Mouse (Mus musculus) cortical plate, adult 2 months (tissue): ENCODE results near the gene Dkk2. TPM values are rescaled to one million over a fixed set of nuclear protein-coding genes. Genes with fewer than 3 reads are reported as not detected.
"Not testable (repeated sequence)": the region's sequence is repeated elsewhere in the genome, so short reads cannot be mapped to it uniquely, and the experiment has no call there.

Experiments
- H3K27ac ChIP-seq: fragments of 200-500 bp; 2 replicates; pipeline ENCODE4 v1.5.1; 2012; ENCODE audit warnings: low read length, control low read depth, inconsistent platforms; ENCODE audit not compliant: insufficient read depth
- H3K4me1 ChIP-seq: fragments of 200-500 bp; 2 replicates; pipeline ENCODE4 v1.6.1; 2011; ENCODE audit warnings: low read length; ENCODE audit not compliant: control insufficient read depth, insufficient read depth
- H3K4me3 ChIP-seq: fragments of 200-500 bp; 2 replicates; pipeline ENCODE4 v1.5.1; 2011; ENCODE audit warnings: mild to moderate bottlenecking, low read length, control low read depth; ENCODE audit not compliant: insufficient read depth
- CTCF ChIP-seq: fragments of 200-500 bp; IDR thresholded peaks from 2 replicates; pipeline ENCODE4 v1.5.1; 2011; ENCODE audit warnings: mild to moderate bottlenecking, control low read depth, low read length; ENCODE audit not compliant: insufficient read depth; ENCODE audit errors: extremely low read depth
- POLR2A ChIP-seq: fragments of 200-500 bp; IDR thresholded peaks from 2 replicates; pipeline ENCODE4 v1.6.1; 2011; ENCODE audit warnings: mild to moderate bottlenecking, low read length, control low read depth; ENCODE audit not compliant: insufficient read depth; ENCODE audit errors: extremely low read depth
- polyA plus RNA-seq: library from polyadenylated mRNA; depleted of rRNA; stranded (reverse); fragments of >200 nt; gene quantifications from 2 replicates; pipeline ENCODE4 v1.2.3, GENCODE M21; 2012; rRNA removed

Gene Dkk2
- 0.35 and 0.36 TPM in 2 replicates for polyA plus RNA-seq

DNA sequence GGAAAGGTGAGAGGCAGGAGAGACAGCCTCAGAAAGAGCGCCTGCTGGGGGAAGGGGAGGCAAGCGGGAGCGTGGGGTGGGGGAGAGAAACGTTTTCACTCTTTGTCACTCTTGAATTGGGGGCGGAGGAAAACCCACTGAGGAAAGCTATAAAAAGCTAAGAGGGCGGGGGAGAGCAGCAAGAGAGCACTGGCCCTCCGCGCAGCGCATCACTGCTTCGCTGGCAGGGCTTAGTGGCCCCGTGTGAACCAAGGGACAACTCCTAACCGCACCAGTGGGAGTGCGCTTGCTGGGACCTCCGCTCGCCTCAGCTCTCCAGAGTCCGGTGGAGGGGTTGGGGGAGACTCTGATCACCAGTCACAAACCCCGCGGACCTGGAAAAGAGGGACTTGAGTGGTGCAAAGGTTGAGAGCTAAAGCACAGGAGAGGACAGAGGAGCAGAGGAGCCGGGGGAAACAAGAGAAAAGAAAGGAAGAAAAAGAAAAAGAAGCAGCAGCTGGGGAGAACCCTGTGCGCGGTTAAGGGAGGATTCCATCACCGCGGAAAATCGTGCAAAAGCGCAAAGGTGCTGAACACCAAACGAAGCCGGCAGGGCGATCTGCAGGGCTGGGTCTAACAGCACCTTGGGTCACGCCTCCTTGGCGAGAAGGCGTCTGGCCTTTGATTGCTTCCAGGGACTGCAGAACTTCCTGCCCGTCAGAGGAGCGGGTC is at the start of gene Dkk2:
Dkk2 (plus strand) TSS at position 181 of the 711 bp plus-strand sequence.
- Histone ChIP-seq H3K4me3 (peak within 1 kb of the TSS; percentile 10), H3K4me1 (no peaks in the 10 kb centered on the region; the same call in 1 of the 2 replicates), H3K27ac (no peak within 1 kb of the TSS)
- TF ChIP-seq CTCF (no peak), POLR2A (no peak)

DNA sequence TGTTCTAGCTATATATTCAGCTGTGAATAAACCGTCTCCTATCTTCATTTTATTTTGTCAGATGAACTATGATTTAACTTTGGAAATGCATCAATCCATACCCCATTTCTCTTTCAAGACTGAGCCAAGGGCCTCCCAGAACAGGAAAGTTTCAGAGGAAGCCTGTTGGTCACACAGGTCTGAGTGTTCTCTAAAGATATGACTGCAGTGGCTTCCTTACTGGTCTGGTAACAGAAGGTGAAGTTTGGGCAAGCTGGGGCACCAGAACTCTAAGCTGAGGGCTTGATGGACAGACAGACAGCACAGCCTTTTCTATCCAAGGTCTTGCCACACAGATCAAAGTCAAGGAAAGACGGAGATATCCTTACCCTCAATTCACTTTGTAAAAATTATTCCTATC is 48.4 kb upstream of the Dkk2 start:
- H3K4me3 ChIP-seq, result no peak overlapping the region
- no peak for TF ChIP-seq CTCF
- TF ChIP-seq POLR2A, result no peak
- H3K27ac ChIP-seq, result no peak overlapping the region
- no peaks in the 10 kb centered on the region; the same call in 1 of the 2 replicates for H3K4me1 ChIP-seq

DNA sequence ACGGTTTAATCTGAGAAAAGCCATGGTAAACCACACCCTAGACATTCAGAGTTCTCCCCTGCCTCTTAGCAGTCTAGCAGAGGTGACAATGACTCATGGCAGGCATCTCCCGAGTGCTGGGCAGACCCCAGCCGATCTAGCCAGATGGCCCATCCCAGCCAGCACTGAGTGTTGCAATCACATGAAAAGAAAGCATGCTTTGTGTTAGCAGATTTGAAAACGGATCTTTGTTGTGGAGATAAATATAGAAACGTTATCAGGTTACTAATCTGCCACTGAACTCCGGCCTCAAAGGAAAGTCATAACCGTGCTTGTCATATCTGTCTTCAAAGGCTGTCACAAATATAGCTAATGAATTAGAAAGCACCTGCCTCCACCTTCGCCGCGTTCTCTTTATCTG is 47.4 kb upstream of the Dkk2 start:
- H3K27ac ChIP-seq, result no peak overlapping the region
- TF ChIP-seq CTCF (no peak), POLR2A (no peak)
- H3K4me3 ChIP-seq, result no peak overlapping the region
- no peaks in the 10 kb centered on the region; the same call in 1 of the 2 replicates for H3K4me1 ChIP-seq

DNA sequence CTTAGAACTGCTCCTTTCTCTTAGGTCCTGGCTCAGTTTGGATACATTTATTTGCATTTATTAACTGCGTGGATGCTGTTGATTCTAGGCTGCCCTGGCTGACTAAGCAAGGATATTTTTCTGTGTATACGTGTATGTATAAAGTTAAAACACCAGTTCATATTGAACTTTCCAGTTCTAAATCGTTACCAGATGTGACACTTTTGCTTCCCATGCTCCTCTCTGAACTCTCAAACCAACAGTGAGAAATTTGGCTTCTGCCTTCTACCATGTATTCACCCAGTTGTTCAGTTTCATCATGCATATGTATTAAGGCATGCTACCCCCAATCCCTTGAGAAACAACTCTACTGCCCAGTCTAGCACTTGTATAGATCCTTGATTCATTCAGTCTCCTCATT is 45.0 kb upstream of the Dkk2 start:
- no peaks in the 10 kb centered on the region for H3K4me1 ChIP-seq
- no peak overlapping the region for H3K4me3 ChIP-seq
- no peak overlapping the region for H3K27ac ChIP-seq
- TF ChIP-seq CTCF (no peak), POLR2A (no peak)

DNA sequence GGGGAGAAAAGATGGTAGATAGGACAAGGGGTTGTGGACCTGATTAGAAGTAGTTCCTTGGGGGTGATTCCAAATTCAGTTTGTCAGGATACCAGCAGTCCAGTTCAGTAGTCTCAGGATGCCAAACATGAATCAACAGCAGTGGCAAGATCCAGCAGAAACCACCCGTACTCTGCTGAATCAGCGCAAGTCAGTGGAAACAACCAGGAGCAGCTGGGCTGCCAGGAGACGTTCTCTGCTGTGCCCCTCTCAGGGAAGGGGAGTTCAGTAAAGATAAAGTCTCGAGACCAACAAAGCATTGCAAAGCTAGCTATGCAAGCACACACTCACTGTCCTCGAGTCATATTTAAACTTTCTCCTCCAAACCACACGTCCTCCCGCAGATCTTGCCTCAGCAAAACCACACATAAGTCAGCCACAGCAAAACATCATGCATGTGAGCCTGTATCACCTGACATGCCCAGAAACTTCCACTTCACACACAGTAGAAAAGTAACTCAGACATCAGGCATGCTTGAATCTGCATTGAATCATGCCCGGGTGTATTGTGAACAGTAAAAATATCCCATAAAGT is 34.1 kb upstream of the Dkk2 start:
- no peak overlapping the region for H3K4me3 ChIP-seq
- no peak overlapping the region for H3K27ac ChIP-seq
- no peaks in the 10 kb centered on the region for H3K4me1 ChIP-seq
- no peak for TF ChIP-seq CTCF
- no peak for TF ChIP-seq POLR2A

DNA sequence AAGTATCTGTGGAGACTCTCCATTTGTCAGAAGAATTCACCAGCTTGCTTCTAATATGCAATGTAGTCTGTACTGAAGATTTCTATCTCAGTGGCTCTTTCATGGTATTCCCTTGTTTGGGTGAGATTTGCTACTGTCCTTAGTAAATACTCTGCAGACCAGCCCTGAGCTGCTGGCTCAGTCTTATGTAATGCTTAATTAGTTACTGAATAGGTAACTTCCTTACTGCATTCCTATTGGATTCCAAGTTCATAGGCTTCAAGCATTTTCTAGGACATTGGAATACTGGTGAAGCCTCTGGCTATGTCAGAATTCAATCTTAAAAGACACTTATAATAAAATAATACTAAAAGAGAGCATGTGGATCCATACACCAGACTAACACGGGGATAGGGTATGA is 22.3 kb upstream of the Dkk2 start:
- H3K4me3 ChIP-seq, H3K27ac ChIP-seq: not testable (repeated sequence)

DNA sequence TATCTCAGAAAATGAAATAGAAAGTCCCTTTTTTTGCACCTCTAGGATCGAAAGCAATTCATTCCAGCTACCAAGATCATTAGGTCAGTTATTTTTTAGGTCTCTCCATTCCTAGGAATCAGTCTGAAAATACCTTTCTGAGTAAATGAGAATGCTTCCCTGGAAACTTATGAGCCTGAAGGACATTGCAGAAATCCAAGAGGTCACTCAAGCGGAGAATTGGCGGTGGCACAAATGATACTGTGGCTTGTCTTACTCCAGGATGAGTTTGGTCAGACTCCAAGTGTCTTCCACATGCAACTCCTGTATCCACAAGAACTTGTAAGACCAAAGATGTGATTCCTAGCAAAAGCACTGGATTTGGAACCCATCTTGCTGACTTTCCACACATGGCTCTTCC is 21.7 kb upstream of the Dkk2 start:
- Histone ChIP-seq H3K27ac (no peak overlapping the region), H3K4me1 (no peaks in the 10 kb centered on the region), H3K4me3 (no peak overlapping the region)
- TF ChIP-seq CTCF, result no peak
- no peak for TF ChIP-seq POLR2A

More for the DNA sequence above, 22.3 kb upstream of the Dkk2 start:
- H3K4me1 ChIP-seq, result not testable (repeated sequence)

DNA sequence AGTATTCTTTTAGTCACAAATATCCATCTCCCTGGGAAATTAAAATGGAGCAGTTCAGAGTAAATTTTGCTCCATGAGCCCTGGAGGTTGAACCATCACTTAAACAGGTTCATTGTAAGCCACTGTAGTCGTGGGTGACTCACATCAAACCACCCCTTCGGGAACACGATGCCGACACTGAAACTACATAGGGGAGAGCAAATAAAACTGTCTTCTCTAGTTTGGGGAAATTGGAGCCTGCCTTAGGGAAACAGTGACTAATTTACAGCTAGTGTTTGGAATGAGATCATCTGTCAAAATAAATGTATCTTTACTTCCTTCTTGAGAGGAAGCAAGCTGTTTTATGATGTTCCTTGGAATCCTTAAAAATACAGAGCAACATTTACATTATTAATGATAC is 21.1 kb upstream of the Dkk2 start:
- Histone ChIP-seq H3K4me1 (no peaks in the 10 kb centered on the region), H3K4me3 (no peak overlapping the region)
- TF ChIP-seq POLR2A, result no peak
- TF ChIP-seq CTCF, result no peak

DNA sequence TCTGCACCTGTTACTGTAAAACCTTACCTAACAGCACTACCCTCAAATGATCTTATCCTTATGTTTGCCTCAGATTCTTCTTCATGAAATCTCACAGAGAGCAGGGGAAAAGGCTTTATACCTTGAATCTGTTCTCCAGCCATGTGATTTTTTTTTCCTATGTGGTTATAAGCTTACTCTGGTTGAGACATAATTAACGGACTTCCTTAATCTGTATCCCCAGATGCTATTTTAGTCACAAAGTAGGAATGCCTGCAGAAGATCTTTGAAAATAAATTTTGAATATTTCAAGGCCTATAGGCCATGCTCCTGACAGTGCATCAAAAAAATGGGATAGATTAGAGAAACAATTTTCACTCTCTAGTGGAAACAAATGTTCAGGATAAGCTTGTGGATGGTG is 20.2 kb upstream of the Dkk2 start:
- H3K4me3 ChIP-seq, result no peak overlapping the region
- TF ChIP-seq POLR2A (no peak), CTCF (no peak)
- no peaks in the 10 kb centered on the region for H3K4me1 ChIP-seq
- H3K27ac ChIP-seq, result no peak overlapping the region

More for the DNA sequence above, 21.1 kb upstream of the Dkk2 start:
- no peak overlapping the region for H3K27ac ChIP-seq

DNA sequence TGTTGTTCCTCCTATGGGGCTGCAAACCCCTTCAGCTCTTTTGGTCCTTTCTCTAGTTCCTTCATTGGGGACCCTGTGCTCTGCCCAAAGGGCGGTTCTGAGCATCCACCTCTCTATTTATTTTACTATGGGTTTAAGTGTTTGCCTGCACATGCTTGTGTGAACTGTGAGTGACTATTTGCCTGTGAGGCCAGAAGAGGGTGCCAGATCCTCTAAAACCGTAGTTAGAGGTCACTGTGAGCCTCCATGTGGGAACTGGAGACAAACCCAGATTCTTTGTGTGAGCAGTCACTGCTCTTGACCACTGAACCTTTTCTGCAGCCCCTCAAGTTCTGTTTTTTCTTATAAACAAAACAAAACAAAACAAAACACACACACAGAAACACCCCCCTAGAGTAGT is 14.1 kb upstream of the Dkk2 start:
- H3K27ac ChIP-seq, result no peak overlapping the region
- TF ChIP-seq POLR2A (no peak), CTCF (no peak)
- H3K4me3 ChIP-seq, result no peak overlapping the region
- H3K4me1 ChIP-seq, result no peaks in the 10 kb centered on the region

DNA sequence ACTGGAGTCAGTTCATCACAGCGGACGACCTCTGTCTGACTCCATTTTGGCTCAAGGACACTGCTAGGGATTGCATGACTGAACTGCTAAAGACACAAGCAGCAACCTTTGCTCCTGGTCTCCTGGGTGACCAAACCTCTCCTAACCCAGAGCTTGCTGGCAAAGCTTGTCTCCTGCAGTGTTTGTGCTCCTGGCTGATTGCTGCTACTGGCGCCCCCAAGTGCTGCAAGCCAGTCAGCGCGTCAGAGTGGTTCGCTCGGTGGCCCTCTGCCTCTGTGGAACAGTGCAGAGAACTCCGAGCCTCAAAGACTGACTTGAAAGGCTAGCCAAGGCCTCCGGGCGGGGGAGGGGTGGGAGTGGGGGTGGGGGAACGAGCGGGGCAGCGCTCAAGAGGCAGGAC is 1.1 kb upstream of the Dkk2 start:
- no peaks in the 10 kb centered on the region; the same call in 1 of the 2 replicates for H3K4me1 ChIP-seq
- H3K27ac ChIP-seq, result no peak overlapping the region
- no peak overlapping the region for H3K4me3 ChIP-seq
- TF ChIP-seq POLR2A (no peak), CTCF (peak; percentile 46; the same call in 1 of the 2 replicates)
